9 mouse cellular contexts compared by ENCODE assay signal in the genomic region with DNA sequence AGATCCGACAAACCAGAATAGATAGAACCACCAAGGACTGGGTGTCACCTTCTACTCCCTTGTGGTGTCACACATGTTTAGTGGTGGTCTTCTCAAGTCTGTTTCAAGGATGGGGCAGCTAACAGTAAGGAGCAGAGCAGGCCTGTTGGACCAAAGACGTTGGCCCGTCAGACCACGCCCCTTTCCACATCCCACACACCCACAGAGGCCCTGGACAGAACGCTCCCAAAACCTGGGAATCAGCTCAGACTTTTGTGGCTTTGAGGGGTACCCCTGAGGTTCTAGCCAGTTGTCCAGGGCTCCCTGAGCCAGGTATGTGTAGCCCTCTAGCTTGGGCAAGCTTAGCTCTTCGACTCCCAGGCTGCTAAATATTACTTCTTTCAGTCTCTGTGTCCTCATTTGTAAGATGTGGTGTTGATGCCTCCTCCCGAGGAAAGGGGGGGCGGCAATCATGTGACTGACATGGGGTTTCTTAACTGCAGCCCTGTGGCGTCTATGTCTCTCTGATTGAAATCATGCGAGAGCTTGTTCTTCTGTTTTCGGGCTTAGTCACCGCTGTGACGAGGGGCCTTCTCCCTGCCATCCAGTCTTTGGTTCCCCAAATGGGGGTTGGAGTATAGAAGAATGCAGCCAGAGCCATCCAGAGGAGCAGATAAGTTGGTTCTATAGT. TPM values are rescaled to one million over a fixed set of nuclear protein-coding genes. Genes with fewer than 3 reads are reported as not detected.
DNase-seq lines count a peak whose midpoint lies in the region; ATAC-seq and TF ChIP-seq lines count a peak whose summit lies in the region.
"Had no signal": no experiment of that assay in that cellular context is flagged by ENCODE, and none has a peak within 500 bp of the region (broad histone marks: within the 10 kb centered on the region; RNA-seq: fewer than 3 reads in every experiment).

No protein-coding gene starts in this region.

- no peak for TF ChIP-seq CTCF in heart, adult 2 months (IDR thresholded peaks at IDR 0.05)
- TF ChIP-seq CTCF in forebrain, postnatal 0 days (IDR thresholded peaks at IDR 0.05; ENCODE audit: low read depth) = no peak

- no peaks in the 10 kb centered on the region for H3K79me2 ChIP-seq in heart, adult 2 months (replicated peaks; ENCODE audit: control insufficient read depth, insufficient read depth, low read length)

- DNase-seq in heart, adult 2 months = peak in 1 of 2 experiments; percentile 52
- no peak for DNase-seq in heart, postnatal 25 days (ENCODE audit: low spot score)
- DNase-seq in forebrain, postnatal 0 days = no peak
- no peak for DNase-seq in limb, embryonic 10.5 days (ENCODE audit: low spot score)
- no peak for DNase-seq in layer of hippocampus, adult 18-20 months (ENCODE audit: low spot score in 2 of 2)
- DNase-seq in embryo, embryonic 10 days (ENCODE audit: low spot score) = no peak
- DNase-seq in c-Kit-positive CD71-positive TER-119-positive erythroid progenitor cells, embryonic 14.5 days (ENCODE audit: low spot score) = no peak

- peak overlapping the region; percentile 65 for H3K4me2 ChIP-seq in forebrain, postnatal 0 days (ENCODE audit: low read depth)
- H3K4me2 ChIP-seq in midbrain, embryonic 15.5 days = peak overlapping the region; percentile 60

- peak overlapping the region; percentile 33; the same call in 1 of the 2 replicates for H3K27ac ChIP-seq in heart, adult 2 months
- peak overlapping the region; percentile 24; the same call in 1 of the 2 replicates for H3K27ac ChIP-seq in forebrain, postnatal 0 days (ENCODE audit: low read depth, low read length)
- peak overlapping the region; percentile 98 for H3K27ac ChIP-seq in limb, embryonic 10.5 days
- no peak overlapping the region for H3K27ac ChIP-seq in midbrain, embryonic 15.5 days

- H3K9me3 ChIP-seq in forebrain, postnatal 0 days (ENCODE audit: low read length) = no peaks in the 10 kb centered on the region
- no peaks in the 10 kb centered on the region for H3K9me3 ChIP-seq in limb, embryonic 10.5 days (replicated peaks)
- no peaks in the 10 kb centered on the region for H3K9me3 ChIP-seq in midbrain, embryonic 15.5 days

- no peak for TF ChIP-seq POLR2A in heart, adult 2 months (IDR thresholded peaks at IDR 0.05; ENCODE audit: insufficient read depth, low read depth, low read length)

- H3K36me3 ChIP-seq in heart, adult 2 months (ENCODE audit: control insufficient read depth, insufficient read depth, low read length) = no peaks in the 10 kb centered on the region
- H3K36me3 ChIP-seq in forebrain, postnatal 0 days (ENCODE audit: insufficient read depth) = peaks cover 7% of the 10 kb centered on the region; the same call in 1 of the 2 replicates
- peaks cover 50% of the 10 kb centered on the region for H3K36me3 ChIP-seq in limb, embryonic 10.5 days
- peaks cover 5% of the 10 kb centered on the region for H3K36me3 ChIP-seq in midbrain, embryonic 15.5 days (replicated peaks)

- H3K9ac ChIP-seq in heart, adult 2 months (ENCODE audit: low read depth, low read length) = no peak overlapping the region
- H3K9ac ChIP-seq in forebrain, postnatal 0 days = 0 out of 2 replicates have a peak overlapping the region, but pooled peaks have one; percentile 11
- no peak overlapping the region for H3K9ac ChIP-seq in midbrain, embryonic 15.5 days

- 54% methylated on average over 13 of the region's 13 CpGs for WGBS in heart, adult 2 months
- 57% methylated on average over 13 of the region's 13 CpGs for WGBS in forebrain, postnatal 0 days
- whole genome bisulfite sequencing in limb, embryonic 10.5 days = 79% methylated on average over 13 of the region's 13 CpGs
- WGBS in midbrain, embryonic 15.5 days = 66% methylated on average over 13 of the region's 13 CpGs

- H3K4me1 ChIP-seq in heart, adult 2 months (ENCODE audit: control insufficient read depth, insufficient read depth, low read length) = peaks cover 3% of the 10 kb centered on the region
- peaks cover 17% of the 10 kb centered on the region for H3K4me1 ChIP-seq in forebrain, postnatal 0 days (ENCODE audit: insufficient read depth)
- peaks cover 36% of the 10 kb centered on the region for H3K4me1 ChIP-seq in limb, embryonic 10.5 days
- H3K4me1 ChIP-seq in midbrain, embryonic 15.5 days = peaks cover 33% of the 10 kb centered on the region

- peak overlapping the region; percentile 22 for H3K4me3 ChIP-seq in heart, adult 2 months
- H3K4me3 ChIP-seq in forebrain, postnatal 0 days (ENCODE audit: low read depth, low read length) = no peak overlapping the region
- peak overlapping the region; percentile 90 for H3K4me3 ChIP-seq in limb, embryonic 10.5 days
- H3K4me3 ChIP-seq in midbrain, embryonic 15.5 days = peak overlapping the region; percentile 86

- peak; percentile 12 for ATAC-seq in forebrain, postnatal 0 days
- ATAC-seq in midbrain, embryonic 15.5 days (replicated peaks) = 0 out of 2 replicates have a peak, but pooled peaks have one; percentile 13

- intact Hi-C loops in heart, adult 2 months (cut with DNase I) = loop anchor here (5.0 to 10.0 kb wide), 2 partner anchors 48 to 345 kb away; no protein-coding TSS in a partner anchor
- intact Hi-C loops in heart, postnatal 25 days (cut with DNase I) = loop anchor here (5.0 kb wide), 2 partner anchors 103 to 238 kb away; no protein-coding TSS in a partner anchor

- TF ChIP-seq EP300 in heart, adult 2 months (IDR thresholded peaks at IDR 0.05; ENCODE audit: insufficient read depth, low read depth, low read length) = no peak

- peaks cover 2% of the 10 kb centered on the region; the same call in 1 of the 2 replicates for H3K27me3 ChIP-seq in heart, adult 2 months (ENCODE audit: control insufficient read depth, insufficient read depth, low read length)
- H3K27me3 ChIP-seq in forebrain, postnatal 0 days (ENCODE audit: insufficient read depth, low read length) = no peaks in the 10 kb centered on the region
- no peaks in the 10 kb centered on the region for H3K27me3 ChIP-seq in limb, embryonic 10.5 days (ENCODE audit: low read depth, poor library complexity, severe bottlenecking)
- no peaks in the 10 kb centered on the region for H3K27me3 ChIP-seq in midbrain, embryonic 15.5 days (replicated peaks)

RNA-seq across cellular contexts. Expression of a gene that starts 1.8 kb away (rescaled TPM):
- 1 to 10 TPM; 3.2 to 8.5 TPM for total RNA-seq in heart, adult 2 months (2021)
- polyA plus RNA-seq in heart, adult 2 months (2012; rRNA removed) = 4.0 and 5.3 TPM in 2 replicates
- total RNA-seq in heart, postnatal 25 days (2021) = 1 to 10 TPM; 5.8 to 7.7 TPM
- total RNA-seq in forebrain, postnatal 0 days (2014; rRNA removed) = 26.0 and 35.9 TPM in 2 replicates
- polyA plus RNA-seq in forebrain, postnatal 0 days (2015; fragmentation: Nextera tagmentation; extraction: Ambion mirVana) = 5.7 and 7.4 TPM in 2 replicates
- polyA plus RNA-seq in limb, embryonic 10.5 days (2016; fragmentation: Nextera tagmentation; extraction: Ambion mirVana) = 25.0 and 31.3 TPM in 2 replicates
- polyA plus RNA-seq in midbrain, embryonic 15.5 days (2015; fragmentation: Nextera tagmentation; extraction: Ambion mirVana) = 26.1 and 27.0 TPM in 2 replicates
- 10 to 100 TPM; 10.0 to 12.0 TPM for total RNA-seq in layer of hippocampus, adult 18-20 months (2021)

RNA-seq across cellular contexts. Expression of a gene that starts 49.5 kb away (rescaled TPM):
- 1 to 10 TPM in 1 of 2 experiments, not detected in 1; 4.4 TPM for total RNA-seq in heart, adult 2 months (2021)
- polyA plus RNA-seq in heart, adult 2 months (2012; rRNA removed) = 0.50 and 7.0 TPM in 2 replicates
- total RNA-seq in heart, postnatal 25 days (2021) = 1 to 10 TPM; 1.3 to 2.0 TPM
- 1.3 and 1.6 TPM in 2 replicates for total RNA-seq in forebrain, postnatal 0 days (2014; rRNA removed)
- 2.3 and 2.6 TPM in 2 replicates for polyA plus RNA-seq in forebrain, postnatal 0 days (2015; fragmentation: Nextera tagmentation; extraction: Ambion mirVana)
- polyA plus RNA-seq in limb, embryonic 10.5 days (2016; fragmentation: Nextera tagmentation; extraction: Ambion mirVana) = not detected in 2 replicates
- 1.2 and 1.5 TPM in 2 replicates for polyA plus RNA-seq in midbrain, embryonic 15.5 days (2015; fragmentation: Nextera tagmentation; extraction: Ambion mirVana)
- total RNA-seq in layer of hippocampus, adult 18-20 months (2021) = 1 to 10 TPM in 1 of 2 experiments, under 1 TPM in 1; 0.97 to 1.3 TPM
- polyA plus RNA-seq: testis, adult 2 months had no signal

RNA-seq across cellular contexts. Expression of a gene that starts 53.1 kb away (rescaled TPM):
- total RNA-seq in heart, adult 2 months (2021) = over 10,000 TPM in 1 of 2 experiments, 1,000 to 10,000 TPM in 1; 4,976 to 34,253 TPM
- 9,938 and 81,467 TPM in 2 replicates for polyA plus RNA-seq in heart, adult 2 months (2012; rRNA removed)
- total RNA-seq in heart, postnatal 25 days (2021) = over 10,000 TPM in 1 of 2 experiments, 1,000 to 10,000 TPM in 1; 8,713 to 18,074 TPM
- 789 and 953 TPM in 2 replicates for total RNA-seq in forebrain, postnatal 0 days (2014; rRNA removed)
- 1,191 and 1,686 TPM in 2 replicates for polyA plus RNA-seq in forebrain, postnatal 0 days (2015; fragmentation: Nextera tagmentation; extraction: Ambion mirVana)
- polyA plus RNA-seq in limb, embryonic 10.5 days (2016; fragmentation: Nextera tagmentation; extraction: Ambion mirVana) = 3,476 and 3,759 TPM in 2 replicates
- polyA plus RNA-seq in midbrain, embryonic 15.5 days (2015; fragmentation: Nextera tagmentation; extraction: Ambion mirVana) = 6,359 and 8,071 TPM in 2 replicates
- total RNA-seq in layer of hippocampus, adult 18-20 months (2021) = 100 to 1,000 TPM; 253 to 257 TPM
